Mouse (Mus musculus): ENCODE measurements at regions not wholly inside any gene's neighbourhood (a gene's known extent, or its start where the extent isn't known, plus 50 kb on each side); places are given as distances from the start of the nearest gene placed in this dataset.

GRCm38 (mm10) chr11:55772538-55772937, 164.5 kb upstream of the Glra1 start:
- no peak for DNase-seq

- no peak for DNase-seq
Measured at GRCm38 (mm10) chr11:55772107-55772506, 164.1 kb upstream of the Glra1 start.

- no peak for DNase-seq
Measured at GRCm38 (mm10) chr11:55764846-55765245, 156.8 kb upstream of the Glra1 start.
